34 mouse cellular contexts compared by ENCODE assay signal in genomic region chr6:26628479-26628878, GRCm38 (mm10).
"Had no signal": no experiment of that assay in that cellular context is flagged by ENCODE, and none has a peak within 500 bp of the region (broad histone marks: within the 10 kb centered on the region; RNA-seq: fewer than 3 reads in every experiment).

No protein-coding gene starts in this region.

- DNase-seq: heart, postnatal 10 days; heart, postnatal 14 days; heart, postnatal 36 days; heart, postnatal 4 days; kidney, adult 11 months; kidney, adult 18-20 months; kidney, adult 2 months; kidney, adult 8-10 months; kidney, adult 9 months; kidney, postnatal 10 days; kidney, postnatal 14 days; kidney, postnatal 25 days; kidney, postnatal 36 days; kidney, postnatal 4 days; layer of hippocampus, adult 9-11 months; layer of hippocampus, postnatal 36 days had no signal

- H3K27ac ChIP-seq: heart, embryonic 10.5 days; heart, embryonic 13.5 days; heart, embryonic 15.5 days; hindbrain, embryonic 10.5 days; hindbrain, embryonic 12.5 days; hindbrain, embryonic 13.5 days; hindbrain, embryonic 14.5 days; hindbrain, embryonic 15.5 days; hindbrain, postnatal 0 days; intestine, embryonic 15.5 days; kidney, embryonic 15.5 days; kidney, postnatal 0 days; layer of hippocampus, adult 2 months had no signal

- ATAC-seq: hindbrain, embryonic 16.5 days; hindbrain, postnatal 0 days; inflammation-experienced regulatory T-cells, adult 6 months; intestine, embryonic 15.5 days; intestine, embryonic 16.5 days; intestine, postnatal 0 days had no signal

- H3K4me2 ChIP-seq: heart, embryonic 12.5 days; heart, embryonic 13.5 days; heart, embryonic 15.5 days; hindbrain, embryonic 12.5 days; hindbrain, embryonic 13.5 days; hindbrain, embryonic 14.5 days; hindbrain, embryonic 15.5 days; intestine, embryonic 15.5 days; kidney, embryonic 15.5 days had no signal

- H3K9ac ChIP-seq: heart, embryonic 12.5 days; heart, embryonic 13.5 days; heart, embryonic 15.5 days; hindbrain, embryonic 12.5 days; hindbrain, embryonic 13.5 days; hindbrain, embryonic 14.5 days; hindbrain, embryonic 15.5 days; intestine, embryonic 15.5 days; kidney, embryonic 15.5 days had no signal

- H3K4me3 ChIP-seq: heart, embryonic 10.5 days; heart, embryonic 12.5 days; heart, embryonic 13.5 days; heart, embryonic 15.5 days; hindbrain, embryonic 10.5 days; hindbrain, embryonic 12.5 days; hindbrain, embryonic 13.5 days; hindbrain, embryonic 15.5 days; intestine, embryonic 15.5 days; kidney, embryonic 15.5 days; layer of hippocampus, adult 2 months had no signal

- H3K36me3 ChIP-seq: heart, embryonic 10.5 days; heart, embryonic 12.5 days; heart, embryonic 13.5 days; heart, embryonic 15.5 days; hindbrain, embryonic 10.5 days; hindbrain, embryonic 12.5 days; hindbrain, embryonic 13.5 days; hindbrain, embryonic 15.5 days; intestine, embryonic 15.5 days; kidney, embryonic 15.5 days had no signal

- H3K27me3 ChIP-seq: heart, embryonic 12.5 days; heart, embryonic 13.5 days; heart, embryonic 15.5 days; hindbrain, embryonic 12.5 days; hindbrain, embryonic 13.5 days; hindbrain, embryonic 15.5 days; intestine, embryonic 15.5 days; kidney, embryonic 15.5 days had no signal

- H3K4me1 ChIP-seq: heart, embryonic 10.5 days; heart, embryonic 12.5 days; heart, embryonic 13.5 days; heart, embryonic 15.5 days; hindbrain, embryonic 10.5 days; hindbrain, embryonic 12.5 days; hindbrain, embryonic 13.5 days; hindbrain, embryonic 15.5 days; intestine, embryonic 15.5 days; kidney, embryonic 15.5 days had no signal

- H3K9me3 ChIP-seq: heart, embryonic 10.5 days; heart, embryonic 12.5 days; heart, embryonic 13.5 days; heart, embryonic 15.5 days; hindbrain, embryonic 10.5 days; hindbrain, embryonic 12.5 days; hindbrain, embryonic 13.5 days; hindbrain, embryonic 15.5 days; intestine, embryonic 15.5 days; kidney, embryonic 15.5 days had no signal
